Comparison of ENCODE assay signal across 10 mouse cellular contexts in genomic region chr12:76910258-76910940, GRCm38 (mm10). TPM values are rescaled to one million over a fixed set of nuclear protein-coding genes. Genes with fewer than 3 reads are reported as not detected.
DNase-seq lines count a peak whose midpoint lies in the region; ATAC-seq lines count a peak whose summit lies in the region.
"Had no signal": no experiment of that assay in that cellular context is flagged by ENCODE, and none has a peak within 500 bp of the region (broad histone marks: within the 10 kb centered on the region; RNA-seq: fewer than 3 reads in every experiment).

No protein-coding gene starts in this region.

- DNase-seq in hindbrain, embryonic 11.5 days (ENCODE audit: low spot score) = no peak
- DNase-seq in ES-CJ7 (ENCODE audit: low read depth, low spot score) = peak; percentile 91
- DNase-seq in cerebellum, adult 11 months = peak; percentile 69
- DNase-seq in liver, embryonic 11.5 days (ENCODE audit: low spot score) = peak; percentile 49
- DNase-seq in right cerebral cortex, postnatal 4 days = no peak
- no peak for DNase-seq in gastrocnemius, postnatal 4 days (ENCODE audit: low spot score in 2 of 2)
- no peak for DNase-seq in right cerebral cortex, adult 18-20 months

- H3K27ac ChIP-seq in hindbrain, embryonic 15.5 days (replicated peaks) = no peak overlapping the region
- H3K27ac ChIP-seq in hindbrain, embryonic 11.5 days (ENCODE audit: low read depth, low read length) = no peak overlapping the region
- H3K27ac ChIP-seq in liver, embryonic 11.5 days (ENCODE audit: low read depth, low read length) = peak overlapping the region; percentile 97
- H3K27ac ChIP-seq: forebrain, embryonic 15.5 days had no signal

- H3K9me3 ChIP-seq in hindbrain, embryonic 15.5 days = no peaks in the 10 kb centered on the region
- no peaks in the 10 kb centered on the region for H3K9me3 ChIP-seq in hindbrain, embryonic 11.5 days (ENCODE audit: control insufficient read depth, low read length)
- H3K9me3 ChIP-seq in liver, embryonic 11.5 days (ENCODE audit: control insufficient read depth, low read length) = no peaks in the 10 kb centered on the region
- H3K9me3 ChIP-seq: forebrain, embryonic 15.5 days had no signal

- peaks cover 4% of the 10 kb centered on the region; the same call in 1 of the 2 replicates for H3K4me1 ChIP-seq in hindbrain, embryonic 15.5 days (replicated peaks)
- no peaks in the 10 kb centered on the region for H3K4me1 ChIP-seq in hindbrain, embryonic 11.5 days (replicated peaks; ENCODE audit: control insufficient read depth, insufficient read depth, low read length)
- peaks cover 50% of the 10 kb centered on the region for H3K4me1 ChIP-seq in liver, embryonic 11.5 days (replicated peaks; ENCODE audit: control insufficient read depth, insufficient read depth, low read length)
- H3K4me1 ChIP-seq: forebrain, embryonic 15.5 days had no signal

- 59% methylated on average over 11 of the region's 11 CpGs for WGBS in hindbrain, embryonic 15.5 days
- 70% methylated on average over 11 of the region's 11 CpGs for WGBS in hindbrain, embryonic 11.5 days
- WGBS in liver, embryonic 11.5 days = 60% methylated on average over 11 of the region's 11 CpGs

- H3K4me3 ChIP-seq in hindbrain, embryonic 15.5 days = no peak overlapping the region
- H3K4me3 ChIP-seq in hindbrain, embryonic 11.5 days (ENCODE audit: low read depth, low read length) = no peak overlapping the region
- H3K4me3 ChIP-seq in liver, embryonic 11.5 days (ENCODE audit: low read depth, low read length) = peak overlapping the region; percentile 55
- H3K4me3 ChIP-seq: forebrain, embryonic 15.5 days had no signal

- 0 out of 2 replicates have a peak, but pooled peaks cover 5% of the 10 kb centered on the region for H3K36me3 ChIP-seq in hindbrain, embryonic 15.5 days
- no peaks in the 10 kb centered on the region for H3K36me3 ChIP-seq in hindbrain, embryonic 11.5 days (ENCODE audit: control insufficient read depth, insufficient read depth, low read length)
- H3K36me3 ChIP-seq in liver, embryonic 11.5 days (ENCODE audit: control insufficient read depth, insufficient read depth, low read length) = peaks cover 5% of the 10 kb centered on the region; the same call in 1 of the 2 replicates
- H3K36me3 ChIP-seq: forebrain, embryonic 15.5 days had no signal

- H3K27me3 ChIP-seq in hindbrain, embryonic 15.5 days = no peaks in the 10 kb centered on the region
- no peaks in the 10 kb centered on the region for H3K27me3 ChIP-seq in hindbrain, embryonic 11.5 days (ENCODE audit: control insufficient read depth, insufficient read depth, low read length)
- no peaks in the 10 kb centered on the region for H3K27me3 ChIP-seq in liver, embryonic 11.5 days (replicated peaks; ENCODE audit: control insufficient read depth, insufficient read depth, low read length)
- H3K27me3 ChIP-seq: CH12.LX; forebrain, embryonic 15.5 days had no signal

- no peak overlapping the region for H3K9ac ChIP-seq in hindbrain, embryonic 15.5 days
- no peak overlapping the region for H3K9ac ChIP-seq in hindbrain, embryonic 11.5 days (ENCODE audit: low read depth, low read length)
- H3K9ac ChIP-seq in liver, embryonic 11.5 days (ENCODE audit: low read depth, low read length) = peak overlapping the region; percentile 83
- H3K9ac ChIP-seq: forebrain, embryonic 15.5 days had no signal

- H3K4me2 ChIP-seq in hindbrain, embryonic 15.5 days = no peak overlapping the region
- H3K4me2 ChIP-seq in hindbrain, embryonic 11.5 days (replicated peaks; ENCODE audit: low read depth, low read length) = no peak overlapping the region
- H3K4me2 ChIP-seq in liver, embryonic 11.5 days = peak overlapping the region; percentile 61
- H3K4me2 ChIP-seq: forebrain, embryonic 15.5 days had no signal

- ATAC-seq in hindbrain, embryonic 15.5 days (ENCODE audit: low FRiP score, low read depth) = peak; percentile 33; the same call in 1 of the 2 replicates
- ATAC-seq in hindbrain, embryonic 11.5 days (ENCODE audit: low FRiP score) = no peak
- peak; percentile 88 for ATAC-seq in liver, embryonic 11.5 days (replicated peaks; ENCODE audit: low FRiP score)
- ATAC-seq: forebrain, embryonic 15.5 days had no signal

RNA-seq across cellular contexts. Expression of gene Max, which starts 51.6 kb away (rescaled TPM):
- 21.4 and 22.5 TPM in 2 replicates for polyA plus RNA-seq in hindbrain, embryonic 15.5 days (2015; fragmentation: Nextera tagmentation; extraction: Ambion mirVana)
- 36.9 and 48.4 TPM in 2 replicates for polyA plus RNA-seq in hindbrain, embryonic 11.5 days (2014; fragmentation: Nextera tagmentation; extraction: Ambion mirVana)
- polyA plus RNA-seq in liver, embryonic 11.5 days (2014; fragmentation: Nextera tagmentation; extraction: Ambion mirVana) = 17.8 and 21.9 TPM in 2 replicates
- 10 to 100 TPM; 44.4 to 50.2 TPM for total RNA-seq in gastrocnemius, postnatal 4 days (2021)

Comparison
In these comparisons a context has a peak if more than half of its experiments do, and no peak if none do; other contexts are left out.
1. DNase-seq: peak in ES-CJ7 (single experiment), cerebellum, adult 11 months (single experiment) and liver, embryonic 11.5 days (single experiment); none in hindbrain, embryonic 11.5 days (single experiment), right cerebral cortex, postnatal 4 days (single experiment), gastrocnemius, postnatal 4 days (0 of 2) and right cerebral cortex, adult 18-20 months (single experiment).